Mouse (Mus musculus): ENCODE data around the gene Tex45. TPM values are rescaled to one million over a fixed set of nuclear protein-coding genes. Genes with fewer than 3 reads are reported as not detected.

The Tex45 gene
- polyA plus RNA-seq, 1 experiment: 0.49 TPM

GRCm38 (mm10) chr8:3492901-3493844 lies 22.5 kb downstream of the Tex45 start, which contains the start of gene Zfp358:
Gene Zfp358, plus strand, starts transcription at chr8:3493138.
- TF ChIP-seq CTCF (IDR thresholded peaks at IDR 0.05; ENCODE audit: borderline replicate concordance, extremely low read depth, insufficient read depth, insufficient read length) (no peak), POLR2A (IDR thresholded peaks at IDR 0.05; ENCODE audit: borderline replicate concordance, extremely low read depth, insufficient read depth, insufficient read length, poor library complexity, severe bottlenecking) (peak; percentile 95)
- peak; percentile 92 for DNase-seq (ENCODE audit: low read depth)

- no peak for DNase-seq (ENCODE audit: low read depth)
- no peak for TF ChIP-seq POLR2A (IDR thresholded peaks at IDR 0.05; ENCODE audit: borderline replicate concordance, extremely low read depth, insufficient read depth, insufficient read length, poor library complexity, severe bottlenecking)
- no peak for TF ChIP-seq CTCF (IDR thresholded peaks at IDR 0.05; ENCODE audit: borderline replicate concordance, extremely low read depth, insufficient read depth, insufficient read length)
Observed at GRCm38 (mm10) chr8:3493845-3494208, 23.2 kb downstream of the Tex45 start.

GRCm38 (mm10) chr8:3495578-3496427 lies 25.1 kb downstream of the Tex45 start:
- TF ChIP-seq POLR2A (IDR thresholded peaks at IDR 0.05; ENCODE audit: borderline replicate concordance, extremely low read depth, insufficient read depth, insufficient read length, poor library complexity, severe bottlenecking) (no peak), CTCF (IDR thresholded peaks at IDR 0.05; ENCODE audit: borderline replicate concordance, extremely low read depth, insufficient read depth, insufficient read length) (no peak)
- no peak for DNase-seq (ENCODE audit: low read depth)

DNA sequence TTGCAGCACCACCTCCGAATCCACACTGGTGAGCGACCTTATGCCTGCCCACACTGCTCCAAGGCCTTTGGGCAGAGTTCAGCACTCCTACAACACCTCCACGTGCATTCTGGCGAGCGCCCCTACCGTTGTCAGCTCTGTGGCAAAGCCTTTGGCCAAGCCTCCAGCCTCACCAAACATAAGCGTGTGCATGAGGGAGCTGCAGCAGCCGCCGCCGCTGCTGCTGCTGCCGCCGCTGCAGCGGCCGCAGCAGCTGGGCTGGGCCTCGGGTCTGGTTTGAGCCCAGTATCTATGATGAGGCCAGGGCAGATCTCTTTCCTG lies 25.7 kb downstream of the Tex45 start:
- no peak for DNase-seq (ENCODE audit: low read depth)
- TF ChIP-seq CTCF (IDR thresholded peaks at IDR 0.05; ENCODE audit: borderline replicate concordance, extremely low read depth, insufficient read depth, insufficient read length) (no peak), POLR2A (IDR thresholded peaks at IDR 0.05; ENCODE audit: borderline replicate concordance, extremely low read depth, insufficient read depth, insufficient read length, poor library complexity, severe bottlenecking) (no peak)

DNA sequence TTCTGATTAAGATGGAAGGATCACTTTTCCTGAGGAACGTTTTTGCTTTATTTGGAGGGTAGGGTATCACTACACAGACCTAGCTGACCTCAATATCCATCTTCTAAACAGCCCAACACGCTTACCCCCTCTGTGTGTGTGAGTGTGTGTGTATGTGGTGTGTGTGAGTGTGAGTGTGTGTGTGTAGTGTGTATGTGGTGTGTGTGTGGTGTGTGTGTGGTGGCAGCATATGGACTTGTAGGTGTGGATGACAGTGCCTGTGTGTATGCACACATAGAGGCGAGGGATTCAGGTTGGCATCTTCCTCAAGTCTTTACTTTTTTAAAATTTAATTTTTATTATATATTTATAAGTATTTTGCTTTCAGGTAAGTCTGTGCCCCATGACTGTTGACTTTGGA lies 27.9 kb downstream of the Tex45 start:
- DNase-seq (ENCODE audit: low read depth): no peak

GRCm38 (mm10) chr8:3499751-3500150 lies 29.1 kb downstream of the Tex45 start:
- TF ChIP-seq POLR2A (IDR thresholded peaks at IDR 0.05; ENCODE audit: borderline replicate concordance, extremely low read depth, insufficient read depth, insufficient read length, poor library complexity, severe bottlenecking): no peak
- no peak for DNase-seq (ENCODE audit: low read depth)

More for the DNA sequence above, 27.9 kb downstream of the Tex45 start:
- TF ChIP-seq POLR2A (IDR thresholded peaks at IDR 0.05; ENCODE audit: borderline replicate concordance, extremely low read depth, insufficient read depth, insufficient read length, poor library complexity, severe bottlenecking) (no peak), CTCF (IDR thresholded peaks at IDR 0.05; ENCODE audit: borderline replicate concordance, extremely low read depth, insufficient read depth, insufficient read length) (no peak)

DNA sequence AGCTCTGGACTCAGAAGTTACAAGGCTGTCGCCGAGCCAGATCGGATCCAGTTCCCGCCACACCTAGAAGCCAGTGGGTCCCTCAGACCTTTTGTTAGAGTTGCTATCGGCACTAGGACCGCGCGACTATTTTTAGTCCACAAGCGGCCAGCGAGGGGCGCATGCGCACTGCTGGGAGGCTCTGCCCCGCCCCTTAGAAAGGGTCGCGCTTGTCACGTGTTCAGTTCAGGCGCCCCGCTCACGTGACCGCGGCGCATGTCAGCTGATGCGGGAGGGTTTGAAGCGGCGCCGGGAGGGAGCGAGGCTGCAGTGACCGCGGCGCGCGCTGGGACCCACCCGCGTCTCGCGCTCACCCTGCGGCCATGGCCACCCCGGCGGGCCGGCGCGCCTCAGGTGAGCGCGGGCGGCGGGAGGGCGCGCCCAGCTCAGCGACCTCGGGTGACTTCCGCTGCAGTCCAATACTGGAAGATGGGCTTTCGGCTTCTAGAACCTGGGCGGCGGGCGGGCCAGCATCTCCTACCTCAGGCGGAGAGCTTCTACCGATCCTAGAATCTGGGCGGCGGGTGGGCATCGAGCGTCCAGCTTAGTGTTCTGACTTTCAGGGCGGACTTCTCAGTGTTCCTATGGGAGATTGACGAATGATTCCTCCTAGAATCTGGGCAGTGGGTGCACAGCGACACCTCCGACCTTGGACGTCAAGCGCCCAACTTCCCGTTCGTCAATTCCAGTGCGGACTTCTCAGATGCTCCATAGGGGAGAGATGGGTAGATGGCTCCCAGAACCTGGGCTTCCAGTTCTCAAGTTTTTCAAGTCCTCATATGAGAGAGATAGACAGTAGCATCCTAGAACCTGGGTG lies 29.8 kb downstream of the Tex45 start, which contains the start of gene Mcoln1:
Gene Mcoln1, plus strand, starts transcription at position 223 of the 856 bp plus-strand sequence.
- TF ChIP-seq POLR2A (IDR thresholded peaks at IDR 0.05; ENCODE audit: borderline replicate concordance, extremely low read depth, insufficient read depth, insufficient read length, poor library complexity, severe bottlenecking) (peak; percentile 86), CTCF (IDR thresholded peaks at IDR 0.05; ENCODE audit: borderline replicate concordance, extremely low read depth, insufficient read depth, insufficient read length) (0 out of 2 replicates have a peak, but pooled peaks have one; percentile 1)
- peak; percentile 99 for DNase-seq (ENCODE audit: low read depth)

GRCm38 (mm10) chr8:3502217-3502616 lies 31.6 kb downstream of the Tex45 start:
- no peak for DNase-seq (ENCODE audit: low read depth)
- TF ChIP-seq CTCF (IDR thresholded peaks at IDR 0.05; ENCODE audit: borderline replicate concordance, extremely low read depth, insufficient read depth, insufficient read length): no peak
- no peak for TF ChIP-seq POLR2A (IDR thresholded peaks at IDR 0.05; ENCODE audit: borderline replicate concordance, extremely low read depth, insufficient read depth, insufficient read length, poor library complexity, severe bottlenecking)

DNA sequence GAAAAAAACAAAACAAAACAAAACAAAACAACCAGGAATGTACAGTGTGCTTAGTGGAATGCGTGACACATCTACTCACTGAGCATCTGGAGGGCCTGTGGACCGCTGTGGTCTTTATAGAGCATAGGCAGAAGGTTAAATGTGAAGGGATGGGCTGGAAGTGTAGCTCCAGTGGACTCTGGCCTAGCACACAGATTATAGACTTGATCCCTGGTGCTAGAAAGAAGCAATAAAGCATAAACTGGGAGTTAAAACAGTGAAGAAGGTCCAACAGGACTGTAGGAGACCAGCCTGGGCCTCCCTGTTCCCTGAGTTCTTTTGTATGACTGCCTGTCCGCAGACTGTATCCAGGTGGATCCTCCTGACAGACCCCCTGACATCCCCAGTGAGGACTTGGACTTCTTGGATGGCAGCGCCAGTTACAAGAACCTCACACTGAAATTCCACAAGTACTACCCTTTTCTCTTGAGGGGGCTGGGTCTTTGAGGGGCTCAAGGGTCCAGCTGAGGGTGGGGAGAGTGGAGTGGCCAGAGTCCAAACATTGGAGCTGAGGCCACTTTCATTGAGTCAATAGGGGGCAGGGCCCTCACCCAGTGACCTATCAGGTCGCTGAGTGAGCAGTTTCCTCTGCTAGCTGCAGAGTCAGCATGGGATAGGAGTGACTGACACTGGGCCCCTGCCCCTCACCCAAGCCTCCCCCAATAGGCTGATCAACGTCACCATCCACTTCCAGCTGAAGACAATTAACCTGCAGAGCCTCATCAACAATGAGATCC lies 37.5 kb downstream of the Tex45 start:
- no peak for DNase-seq (ENCODE audit: low read depth)
- TF ChIP-seq POLR2A (IDR thresholded peaks at IDR 0.05; ENCODE audit: borderline replicate concordance, extremely low read depth, insufficient read depth, insufficient read length, poor library complexity, severe bottlenecking): no peak
- no peak for TF ChIP-seq CTCF (IDR thresholded peaks at IDR 0.05; ENCODE audit: borderline replicate concordance, extremely low read depth, insufficient read depth, insufficient read length)

DNA sequence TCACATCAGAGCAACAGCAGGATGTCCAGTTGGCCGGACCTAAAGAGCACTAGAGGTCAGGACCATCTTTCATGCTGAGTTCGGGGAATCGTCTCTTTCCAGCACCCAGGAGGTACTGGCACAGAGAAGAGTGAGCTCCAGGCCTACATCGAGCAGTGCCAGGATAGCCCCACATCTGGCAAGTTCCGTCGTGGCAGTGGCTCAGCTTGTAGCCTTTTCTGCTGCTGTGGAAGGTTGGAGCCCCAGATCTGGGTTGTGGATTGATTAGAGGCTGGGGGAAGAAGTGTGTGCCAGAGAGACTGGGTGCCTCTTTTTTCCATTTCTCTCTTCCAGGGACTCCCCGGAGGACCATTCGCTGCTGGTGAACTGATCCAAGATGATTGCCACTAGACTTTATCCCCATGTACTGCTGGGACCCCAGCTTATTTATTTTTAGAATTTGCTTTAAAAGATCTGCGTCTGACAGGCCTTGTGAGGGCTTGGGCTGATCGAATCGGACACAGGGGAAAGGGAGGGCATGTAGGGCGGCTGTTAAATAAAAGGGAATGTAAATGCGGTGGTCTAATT lies 44.1 kb downstream of the Tex45 start:
- TF ChIP-seq CTCF (IDR thresholded peaks at IDR 0.05; ENCODE audit: borderline replicate concordance, extremely low read depth, insufficient read depth, insufficient read length) (no peak), POLR2A (IDR thresholded peaks at IDR 0.05; ENCODE audit: borderline replicate concordance, extremely low read depth, insufficient read depth, insufficient read length, poor library complexity, severe bottlenecking) (no peak)
- DNase-seq (ENCODE audit: low read depth): peak; percentile 5

Measured in brain, embryonic 14.5 days (tissue).